Mouse (Mus musculus): ENCODE results near the gene Dlgap4.
"Not testable (repeated sequence)": the region's sequence is repeated elsewhere in the genome, so short reads cannot be mapped to it uniquely, and the experiment has no call there.

The Dlgap4 gene

DNA sequence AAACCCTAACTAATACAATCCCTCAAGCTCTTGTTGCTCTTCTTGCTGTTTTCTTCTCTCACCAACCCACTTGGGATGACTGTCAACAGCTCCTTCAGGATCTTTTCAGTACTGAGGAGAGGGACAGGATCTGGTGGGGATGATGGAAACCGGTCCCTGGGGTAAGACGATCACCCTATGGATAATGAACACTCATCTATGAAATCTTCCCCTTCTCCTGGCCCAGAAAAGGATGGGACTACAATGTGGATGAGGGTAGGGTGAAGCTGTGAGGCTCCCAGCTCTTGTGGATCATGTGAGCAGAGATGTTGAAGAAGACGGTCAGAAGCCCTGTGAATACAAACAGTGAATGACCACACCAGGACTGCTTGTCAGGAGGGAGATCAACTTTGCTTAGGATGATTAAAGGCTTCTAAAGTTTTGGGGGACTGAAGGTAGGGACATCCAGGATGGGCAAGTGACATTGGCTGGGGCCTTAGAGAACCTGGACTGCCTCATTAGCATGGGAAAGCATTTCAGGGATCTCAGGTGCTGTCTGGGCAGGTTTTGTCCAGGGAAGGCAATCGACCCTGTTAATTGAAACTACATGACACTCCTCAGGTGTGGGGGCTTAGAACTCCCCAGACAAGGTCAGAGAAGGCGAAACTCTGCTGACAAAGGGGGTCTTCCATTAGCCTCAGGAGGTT lies 173.7 kb downstream of the Dlgap4 start:
- DNase-seq (ENCODE audit: extremely low read depth, insufficient read length, low spot score), result no peak

DNA sequence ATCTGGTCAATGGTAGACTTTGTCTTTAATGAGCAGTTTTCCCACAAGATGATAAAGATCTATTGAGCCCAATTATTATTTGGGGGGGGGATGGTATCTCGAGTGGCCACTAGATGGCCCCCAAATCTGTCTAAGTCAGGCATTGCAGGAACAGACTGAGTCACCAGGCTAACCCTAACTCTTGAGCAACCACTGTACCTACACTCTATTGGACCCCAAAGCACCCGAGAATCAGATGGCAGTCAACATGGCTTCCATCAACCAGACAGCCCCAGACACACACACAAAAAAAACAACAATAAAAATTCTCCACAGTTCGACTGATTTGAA lies 174.2 kb downstream of the Dlgap4 start:
- DNase-seq (ENCODE audit: extremely low read depth, insufficient read length, low spot score), result no peak

DNA sequence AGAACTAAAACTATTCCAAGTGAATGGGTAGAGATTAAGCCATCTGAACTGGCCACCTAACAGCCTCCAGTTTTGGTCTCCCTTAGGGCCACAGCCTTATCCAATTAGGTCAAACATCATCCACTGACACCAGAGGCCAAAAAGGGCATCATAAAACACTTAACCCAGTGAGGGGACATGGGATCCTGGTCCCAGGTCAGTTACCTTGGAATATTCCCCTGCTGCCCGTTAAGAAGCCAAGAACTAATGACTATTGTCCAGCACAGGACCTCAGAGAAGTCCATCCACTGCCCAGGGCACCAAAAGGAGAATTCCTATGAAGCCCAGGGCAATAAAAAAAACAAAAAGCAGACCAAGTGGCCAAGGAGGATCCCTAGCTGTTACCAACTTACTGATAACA lies 175.3 kb downstream of the Dlgap4 start:
- DNase-seq (ENCODE audit: extremely low read depth, insufficient read length, low spot score), result no peak

DNA sequence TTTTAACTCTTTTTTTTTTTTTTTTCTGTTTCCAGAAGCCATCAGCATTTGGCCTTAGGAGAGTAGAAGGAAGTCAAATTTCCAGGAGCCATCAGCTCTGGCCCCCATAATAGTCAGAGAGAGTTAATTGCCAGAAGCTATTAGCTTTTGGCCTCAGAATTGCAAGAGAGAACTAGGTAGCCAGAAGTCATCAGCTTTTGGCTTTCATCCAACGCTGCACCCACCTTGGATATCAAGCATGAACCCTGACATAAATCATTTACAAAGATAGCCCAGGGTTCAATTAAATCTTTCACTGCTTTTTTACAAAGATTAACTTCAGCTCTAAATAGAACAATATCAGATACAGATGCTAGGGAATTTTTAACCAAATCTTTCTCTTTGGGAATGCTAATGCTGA lies 185.0 kb downstream of the Dlgap4 start:
- no peak for DNase-seq (ENCODE audit: extremely low read depth, insufficient read length, low spot score)

DNA sequence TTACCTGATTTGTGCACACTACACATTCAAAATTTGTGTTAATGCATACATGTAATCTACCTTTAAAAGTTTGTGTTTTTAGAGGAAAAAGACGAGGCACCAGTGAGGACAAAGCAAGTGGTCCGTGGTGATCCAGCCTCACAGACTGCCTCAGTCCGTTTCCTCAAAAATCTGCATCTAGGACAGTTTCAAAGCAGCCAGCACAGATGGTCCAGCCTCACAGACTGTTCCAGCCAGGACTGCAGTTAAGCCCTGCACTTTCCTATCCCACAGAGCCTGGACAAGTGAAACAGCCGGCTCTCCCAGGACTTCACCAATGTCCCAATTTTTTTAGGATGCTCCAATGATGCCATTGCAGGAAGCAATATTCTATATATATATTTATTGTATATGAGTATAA lies 187.5 kb downstream of the Dlgap4 start:
- no peak for DNase-seq (ENCODE audit: extremely low read depth, insufficient read length, low spot score)

DNA sequence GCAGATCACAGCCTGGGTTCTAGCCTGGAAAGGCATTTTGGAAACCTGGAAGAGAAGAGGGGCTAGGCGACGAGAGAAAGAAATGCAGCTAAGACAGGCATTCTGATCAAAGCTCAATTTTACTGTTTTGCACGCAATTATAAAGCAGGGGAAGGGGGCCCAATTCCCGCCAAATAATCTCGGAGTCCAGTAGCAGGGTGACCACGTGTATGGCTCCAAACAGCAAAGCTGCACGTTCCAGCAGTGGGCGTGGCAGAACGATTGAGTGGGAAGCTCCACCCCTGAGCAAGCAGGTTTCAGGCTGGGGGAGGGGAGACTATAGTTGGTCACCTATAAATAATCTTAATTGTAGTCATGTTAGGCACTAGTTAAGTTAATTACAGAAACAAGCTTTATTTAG lies 188.6 kb downstream of the Dlgap4 start:
- DNase-seq (ENCODE audit: extremely low read depth, insufficient read length, low spot score), result not testable (repeated sequence)

DNA sequence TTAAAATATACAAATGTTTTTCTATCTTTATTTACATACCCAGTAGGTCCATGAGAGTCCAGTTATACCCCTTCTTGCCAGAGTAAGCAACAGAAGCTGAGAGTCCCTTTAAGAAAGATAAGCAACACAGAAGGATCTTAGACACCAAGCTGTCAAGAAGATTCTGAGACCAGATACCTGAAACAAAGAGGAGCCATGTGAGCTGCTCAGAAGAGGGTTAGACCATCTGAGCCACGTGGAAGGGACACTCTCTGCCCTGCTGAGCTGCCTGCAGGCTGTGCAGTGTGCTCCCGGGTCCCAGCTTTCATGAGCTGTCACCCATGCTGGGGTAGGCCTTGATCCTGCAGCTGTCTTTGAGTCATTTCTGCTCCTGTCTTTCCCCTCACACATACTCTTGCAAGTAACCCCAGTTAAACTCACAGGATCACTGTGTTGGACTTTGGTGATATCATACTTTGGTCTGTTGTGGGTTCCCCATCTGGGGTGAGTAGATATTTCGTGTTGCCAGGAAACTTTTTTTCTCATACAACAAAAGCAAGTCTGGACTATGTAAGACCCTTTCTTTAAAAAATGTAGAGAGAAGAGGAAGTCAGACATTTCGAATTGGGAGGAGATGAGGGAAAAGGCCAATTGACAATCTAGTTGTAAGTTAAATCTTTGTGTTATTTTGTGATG lies 190.3 kb downstream of the Dlgap4 start:
- no peak for DNase-seq (ENCODE audit: extremely low read depth, insufficient read length, low spot score)

DNA sequence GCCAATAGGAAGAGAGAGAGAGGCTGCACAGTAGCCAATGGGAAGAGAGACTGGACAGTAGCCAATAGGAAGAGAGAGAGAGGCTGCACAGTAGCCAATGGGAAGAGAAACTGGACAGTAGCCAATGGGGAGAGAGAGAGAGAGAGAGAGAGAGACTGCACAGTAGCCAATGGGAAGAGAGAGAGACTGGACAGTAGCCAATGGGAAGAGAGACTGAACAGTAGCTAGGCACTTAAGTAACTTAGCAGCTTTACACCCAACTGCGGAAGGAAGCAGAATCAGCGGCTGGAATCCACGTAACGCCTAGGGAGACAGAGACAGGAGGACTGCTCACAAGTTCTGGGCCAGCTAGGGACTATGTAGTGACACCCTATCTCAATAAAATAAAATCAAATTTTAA lies 191.1 kb downstream of the Dlgap4 start:
- DNase-seq (ENCODE audit: extremely low read depth, insufficient read length, low spot score), result no peak

DNA sequence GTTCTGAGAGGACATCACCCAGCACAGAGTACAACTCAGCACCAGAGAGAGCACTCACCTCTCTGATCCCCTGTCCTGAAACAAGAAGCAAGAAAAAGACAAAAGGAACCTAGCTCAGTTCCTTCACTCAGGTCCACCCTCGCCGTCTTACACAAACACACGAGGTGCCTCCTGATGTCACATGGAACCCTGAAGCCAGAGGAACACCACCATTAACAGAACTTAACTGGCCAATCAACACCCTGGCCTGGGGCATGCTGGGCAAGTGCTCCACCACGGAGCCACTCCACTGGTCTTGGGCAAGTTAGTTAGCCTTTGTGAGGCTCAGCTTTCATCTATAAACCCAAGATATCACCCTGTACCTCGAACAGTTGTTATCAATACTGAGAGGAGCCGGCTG lies 193.4 kb downstream of the Dlgap4 start:
- no peak for DNase-seq (ENCODE audit: extremely low read depth, insufficient read length, low spot score)

DNA sequence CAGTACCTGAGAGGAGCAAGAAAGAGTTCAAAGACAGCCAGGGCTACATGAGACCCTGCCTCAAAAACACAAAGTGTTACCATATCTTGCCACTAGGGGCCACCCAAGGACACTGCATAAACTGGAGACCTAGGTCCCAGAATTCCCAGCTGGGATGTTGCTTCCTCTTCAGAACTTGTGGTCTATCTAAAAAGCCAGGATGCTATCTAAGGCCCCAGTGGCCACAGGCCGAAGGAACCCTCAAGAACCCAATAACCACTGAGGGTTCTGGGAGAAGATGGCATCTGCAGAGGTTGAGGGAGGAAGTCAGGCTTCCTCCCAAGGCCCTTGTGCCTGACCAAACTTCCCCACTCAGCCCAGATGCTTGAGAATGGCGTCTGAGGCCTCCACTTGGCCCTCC lies 196.1 kb downstream of the Dlgap4 start:
- DNase-seq (ENCODE audit: extremely low read depth, insufficient read length, low spot score), result peak; percentile 25

DNA sequence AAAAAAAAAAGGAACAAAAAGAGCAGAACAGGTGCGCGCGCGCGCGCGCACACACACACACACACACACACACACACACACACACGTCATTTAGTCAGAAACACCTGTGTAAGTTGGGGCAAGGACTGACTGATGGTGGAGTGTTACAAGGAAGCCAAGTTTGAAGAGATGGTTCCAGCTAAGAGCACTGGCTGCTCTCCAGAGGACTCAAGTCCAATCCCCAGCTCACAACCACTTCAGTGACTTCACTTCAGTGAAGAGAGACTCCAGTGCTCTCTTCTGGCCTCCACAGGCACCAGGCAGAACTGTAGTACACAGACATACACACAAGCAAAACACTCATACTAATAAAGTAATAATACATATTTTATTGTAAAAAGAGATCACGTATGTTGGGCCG lies 197.2 kb downstream of the Dlgap4 start:
- no peak for DNase-seq (ENCODE audit: extremely low read depth, insufficient read length, low spot score)

DNA sequence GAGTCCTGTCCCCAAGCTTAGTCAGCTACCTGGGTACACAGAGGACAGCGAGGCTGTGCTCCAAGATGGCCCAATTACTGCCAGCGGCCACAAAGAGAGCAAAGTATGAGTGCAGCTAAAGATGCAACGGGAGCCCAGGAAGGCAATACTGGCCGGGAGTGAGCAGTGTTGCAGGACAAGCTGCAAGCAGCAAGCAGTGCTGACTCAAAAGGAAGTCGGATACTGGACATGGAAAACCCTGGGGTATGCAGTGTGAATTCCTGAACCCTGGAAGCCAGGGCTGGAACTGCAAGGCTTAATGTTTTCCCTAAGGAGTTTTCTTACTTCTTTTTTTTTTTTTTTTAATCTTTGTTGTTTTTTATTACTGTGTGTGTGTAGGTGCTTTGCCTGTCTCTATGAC lies 198.1 kb downstream of the Dlgap4 start:
- DNase-seq (ENCODE audit: extremely low read depth, insufficient read length, low spot score), result no peak
